Mouse (Mus musculus): ENCODE measurements around the gene Chrna9.
A peak's percentile ranks its signal among the peaks of the same experiment; 100 is the strongest.

DNA sequence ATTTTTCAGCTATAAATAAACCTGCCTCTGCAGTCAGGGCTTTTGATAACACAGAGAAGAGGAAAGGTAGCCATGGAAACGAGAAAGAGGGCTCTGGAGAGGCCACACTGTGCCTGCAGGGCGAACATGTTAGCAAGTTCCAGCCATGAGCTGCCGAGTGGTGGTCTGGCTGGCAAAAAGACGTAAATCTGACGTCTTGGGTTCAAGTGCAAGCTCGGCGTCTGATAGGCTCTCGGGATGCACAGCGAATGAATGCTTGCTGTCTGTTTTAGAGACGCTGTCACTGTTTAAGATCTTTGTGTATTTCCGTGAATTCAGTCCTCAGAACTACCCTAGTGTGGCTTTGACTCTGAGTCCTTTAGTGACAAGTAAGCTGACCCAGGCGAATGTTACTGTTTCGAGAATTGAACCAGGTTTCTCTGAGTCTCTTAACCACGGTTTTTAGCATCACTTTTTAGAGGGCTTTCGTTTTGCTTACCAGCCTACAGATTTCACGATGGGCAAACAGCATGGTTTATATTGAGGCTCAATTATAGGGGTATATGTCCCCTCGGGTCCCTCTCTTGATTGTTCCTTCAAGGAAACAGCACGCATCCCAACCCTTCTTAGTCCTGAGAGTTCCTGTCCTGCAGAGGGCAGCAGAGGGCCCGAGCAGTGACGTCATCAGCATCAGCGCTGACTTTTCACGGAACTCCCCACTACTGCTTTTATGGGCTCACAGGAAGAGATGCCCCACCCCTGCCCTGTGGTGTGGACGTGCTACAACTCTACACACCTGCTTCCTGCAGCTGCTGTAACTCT lies 20.8 kb downstream of the Chrna9 start:
- TF ChIP-seq CTCF (IDR thresholded peaks at IDR 0.05; ENCODE audit: control insufficient read depth, insufficient read depth, low read length): peak; percentile 99
- no peak for TF ChIP-seq POLR2A (IDR thresholded peaks at IDR 0.05; ENCODE audit: borderline replicate concordance, control insufficient read depth, low read depth, low read length)

Data from bone marrow, adult 2 months (tissue).